Comparison of ENCODE assay signal across 9 mouse cellular contexts in genomic region chr5:104131544-104131943, GRCm38 (mm10). TPM values are rescaled to one million over a fixed set of nuclear protein-coding genes. Genes with fewer than 3 reads are reported as not detected.
DNase-seq lines count a peak whose midpoint lies in the region; TF ChIP-seq lines count a peak whose summit lies in the region.
"Had no signal": no experiment of that assay in that cellular context is flagged by ENCODE, and none has a peak within 500 bp of the region (broad histone marks: within the 10 kb centered on the region; RNA-seq: fewer than 3 reads in every experiment).

No protein-coding gene starts in this region.

- peaks cover 12% of the 10 kb centered on the region for H3K4me1 ChIP-seq in limb, embryonic 10.5 days

- H3K4me3 ChIP-seq in layer of hippocampus, adult 2 months, result no peak overlapping the region
- H3K4me3 ChIP-seq in limb, embryonic 10.5 days, result no peak overlapping the region

- H3K9me3 ChIP-seq in limb, embryonic 10.5 days (replicated peaks), result no peaks in the 10 kb centered on the region

- peak in 1 of 2 experiments; percentile 50 for DNase-seq in layer of hippocampus, adult 2 months (ENCODE audit: low spot score in 2 of 2)
- no peak for DNase-seq in layer of hippocampus, postnatal 25 days (ENCODE audit: extremely low spot score in 1 of 2, low spot score in 1 of 2)
- DNase-seq in MN1 (ENCODE audit: low spot score), result peak; percentile 9
- DNase-seq in brain, embryonic 14.5 days (ENCODE audit: low read depth), result peak; percentile 53
- DNase-seq in kidney, postnatal 4 days, result peak; percentile 47 to 64
- no peak for DNase-seq in c-Kit-positive CD71-positive TER-119-positive erythroid progenitor cells, embryonic 14.5 days (ENCODE audit: low spot score)
- no peak for DNase-seq in limb, embryonic 10.5 days (ENCODE audit: low spot score)

- TF ChIP-seq POLR2A in brain, embryonic 14.5 days (IDR thresholded peaks at IDR 0.05; ENCODE audit: borderline replicate concordance, extremely low read depth, insufficient read depth, insufficient read length, poor library complexity, severe bottlenecking), result no peak

- TF ChIP-seq CTCF in layer of hippocampus, adult 2 months (conservative IDR thresholded peaks at IDR 0.05), result peak; percentile 86
- TF ChIP-seq CTCF in brain, embryonic 14.5 days (IDR thresholded peaks at IDR 0.05; ENCODE audit: borderline replicate concordance, extremely low read depth, insufficient read depth, insufficient read length), result peak; percentile 59; the same call in 1 of the 2 replicates

- WGBS in limb, embryonic 10.5 days, result 69% methylated on average over 4 of the region's 4 CpGs

- H3K27me3 ChIP-seq in limb, embryonic 10.5 days (ENCODE audit: low read depth, poor library complexity, severe bottlenecking), result no peaks in the 10 kb centered on the region

- no peak overlapping the region for H3K27ac ChIP-seq in layer of hippocampus, adult 2 months
- H3K27ac ChIP-seq in limb, embryonic 10.5 days, result no peak overlapping the region

- H3K36me3 ChIP-seq in limb, embryonic 10.5 days, result no peaks in the 10 kb centered on the region

RNA-seq across cellular contexts. Expression of gene Sparcl1, which starts 18.0 kb away (rescaled TPM):
- 1,000 to 10,000 TPM; 1,426 to 1,439 TPM for total RNA-seq in layer of hippocampus, adult 2 months (2021)
- total RNA-seq in layer of hippocampus, postnatal 25 days (2021), result 1,000 to 10,000 TPM; 1,421 to 1,512 TPM
- polyA plus RNA-seq in brain, embryonic 14.5 days (2012; rRNA removed), result 75.9 and 150 TPM in 2 replicates
- 9.4 and 17.1 TPM in 2 replicates for polyA plus RNA-seq in limb, embryonic 10.5 days (2016; fragmentation: Nextera tagmentation; extraction: Ambion mirVana)

RNA-seq across cellular contexts. Expression of gene Dspp, which starts 39.0 kb away (rescaled TPM):
- not detected for total RNA-seq in layer of hippocampus, adult 2 months (2021)
- total RNA-seq in layer of hippocampus, postnatal 25 days (2021), result under 1 TPM; 0.07 TPM
- not detected in 2 replicates for polyA plus RNA-seq in brain, embryonic 14.5 days (2012; rRNA removed)
- not detected in 2 replicates for polyA plus RNA-seq in limb, embryonic 10.5 days (2016; fragmentation: Nextera tagmentation; extraction: Ambion mirVana)
- polyA plus RNA-seq: embryonic facial prominence, embryonic 11.5 days; limb, embryonic 11.5 days had no signal

RNA-seq across cellular contexts. Expression of gene Gm17660, which starts 54.1 kb away (rescaled TPM):
- not detected for total RNA-seq in layer of hippocampus, adult 2 months (2021)
- total RNA-seq in layer of hippocampus, postnatal 25 days (2021), result under 1 TPM in 1 of 2 experiments, not detected in 1; 0.76 TPM
- polyA plus RNA-seq in brain, embryonic 14.5 days (2012; rRNA removed), result not detected in 2 replicates
- not detected in 2 replicates for polyA plus RNA-seq in limb, embryonic 10.5 days (2016; fragmentation: Nextera tagmentation; extraction: Ambion mirVana)
- polyA plus RNA-seq: embryonic facial prominence, embryonic 11.5 days; limb, embryonic 11.5 days had no signal

Comparison
In these comparisons a context has a peak if more than half of its experiments do, and no peak if none do; other contexts are left out.
1. DNase-seq: peak in MN1 (single experiment), brain, embryonic 14.5 days (single experiment) and kidney, postnatal 4 days (2 of 2); none in layer of hippocampus, postnatal 25 days (0 of 2), c-Kit-positive CD71-positive TER-119-positive erythroid progenitor cells, embryonic 14.5 days (single experiment) and limb, embryonic 10.5 days (single experiment).